Mouse (Mus musculus): ENCODE measurements around the gene Olfr193. TPM values are rescaled to one million over a fixed set of nuclear protein-coding genes. Genes with fewer than 3 reads are reported as not detected.
"Not testable (repeated sequence)": the region's sequence is repeated elsewhere in the genome, so short reads cannot be mapped to it uniquely, and the experiment has no call there.

Olfr193 gene
- polyA plus RNA-seq, 1 experiment from 2014 or later: not detected

- not testable (repeated sequence) for H3K4me1 ChIP-seq; H3K9ac ChIP-seq; H3K4me2 ChIP-seq; H3K36me3 ChIP-seq (ENCODE audit: poor library complexity, severe bottlenecking); H3K27me3 ChIP-seq; ATAC-seq; H3K9me3 ChIP-seq (replicated peaks); H3K4me3 ChIP-seq; H3K27ac ChIP-seq
- 79% methylated on average over 3 of the region's 3 CpGs for WGBS
Observed at GRCm38 (mm10) chr16:59062411-59062810, 49.3 kb downstream of the Olfr193 start.

Other genes starting within 250 kb of the Olfr193 start
- not detected in 2 replicates for gene Olfr177, start 237.1 kb downstream of the Olfr193 start, polyA plus RNA-seq (2015; fragmentation: Nextera tagmentation; extraction: Ambion mirVana)
- not detected in 2 replicates for gene Olfr178, start 219.8 kb downstream of the Olfr193 start, polyA plus RNA-seq (2015; fragmentation: Nextera tagmentation; extraction: Ambion mirVana)
- gene Olfr181, start 183.1 kb downstream of the Olfr193 start, polyA plus RNA-seq (2015; fragmentation: Nextera tagmentation; extraction: Ambion mirVana): not detected in 2 replicates
- gene Olfr180, start 182.5 kb downstream of the Olfr193 start, polyA plus RNA-seq (2015; fragmentation: Nextera tagmentation; extraction: Ambion mirVana): not detected in 2 replicates
- gene Olfr183, start 116.5 kb downstream of the Olfr193 start, polyA plus RNA-seq (2015; fragmentation: Nextera tagmentation; extraction: Ambion mirVana): not detected in 2 replicates
- gene Olfr186, start 81.6 kb downstream of the Olfr193 start, polyA plus RNA-seq (2015; fragmentation: Nextera tagmentation; extraction: Ambion mirVana): not detected in 2 replicates
- gene Olfr187, start 72.1 kb downstream of the Olfr193 start, polyA plus RNA-seq (2015; fragmentation: Nextera tagmentation; extraction: Ambion mirVana): not detected in 2 replicates
- not detected in 2 replicates for gene Olfr190, start 33.9 kb downstream of the Olfr193 start, polyA plus RNA-seq (2015; fragmentation: Nextera tagmentation; extraction: Ambion mirVana)
- gene Olfr191, start 22.1 kb downstream of the Olfr193 start, polyA plus RNA-seq (2015; fragmentation: Nextera tagmentation; extraction: Ambion mirVana): not detected in 2 replicates
- gene Olfr194, start 9.2 kb upstream of the Olfr193 start, polyA plus RNA-seq (2015; fragmentation: Nextera tagmentation; extraction: Ambion mirVana): not detected in 2 replicates
- not detected in 2 replicates for gene Olfr195, start 35.2 kb upstream of the Olfr193 start, polyA plus RNA-seq (2015; fragmentation: Nextera tagmentation; extraction: Ambion mirVana)
- not detected in 2 replicates for gene Olfr196, start 58.6 kb upstream of the Olfr193 start, polyA plus RNA-seq (2015; fragmentation: Nextera tagmentation; extraction: Ambion mirVana)
- gene Olfr198, start 91.7 kb upstream of the Olfr193 start, polyA plus RNA-seq (2015; fragmentation: Nextera tagmentation; extraction: Ambion mirVana): not detected in 2 replicates
- not detected in 2 replicates for gene Olfr199, start 107.9 kb upstream of the Olfr193 start, polyA plus RNA-seq (2015; fragmentation: Nextera tagmentation; extraction: Ambion mirVana)
- not detected in 2 replicates for gene Olfr201, start 160.8 kb upstream of the Olfr193 start, polyA plus RNA-seq (2015; fragmentation: Nextera tagmentation; extraction: Ambion mirVana)
- not detected in 2 replicates for gene Olfr202, start 174.9 kb upstream of the Olfr193 start, polyA plus RNA-seq (2015; fragmentation: Nextera tagmentation; extraction: Ambion mirVana)
- gene Olfr203, start 187.0 kb upstream of the Olfr193 start, polyA plus RNA-seq (2015; fragmentation: Nextera tagmentation; extraction: Ambion mirVana): not detected in 2 replicates
- not detected in 2 replicates for gene Olfr204, start 206.4 kb upstream of the Olfr193 start, polyA plus RNA-seq (2015; fragmentation: Nextera tagmentation; extraction: Ambion mirVana)
- not detected in 2 replicates for gene Olfr205, start 219.3 kb upstream of the Olfr193 start, polyA plus RNA-seq (2015; fragmentation: Nextera tagmentation; extraction: Ambion mirVana)
- not detected in 2 replicates for gene Olfr206, start 237.4 kb upstream of the Olfr193 start, polyA plus RNA-seq (2015; fragmentation: Nextera tagmentation; extraction: Ambion mirVana)

Data from forebrain, embryonic 13.5 days (tissue).